Mouse (Mus musculus) cerebellum, adult 2 months (tissue): Measurements from ENCODE around the gene Tcaf3.

Source experiments
- CTCF ChIP-seq: fragments of 200-500 bp; IDR thresholded peaks from 2 replicates; pipeline ENCODE4 v1.5.1; 2011; ENCODE audit warnings: low read depth, mild to moderate bottlenecking, control low read depth, low read length, moderate library complexity, borderline replicate concordance; ENCODE audit not compliant: insufficient read depth
- POLR2A ChIP-seq: fragments of 200-500 bp; IDR thresholded peaks from 2 replicates; pipeline ENCODE4 v1.6.1; 2011; ENCODE audit warnings: low read length, control low read depth, borderline replicate concordance; ENCODE audit not compliant: insufficient read depth

DNA sequence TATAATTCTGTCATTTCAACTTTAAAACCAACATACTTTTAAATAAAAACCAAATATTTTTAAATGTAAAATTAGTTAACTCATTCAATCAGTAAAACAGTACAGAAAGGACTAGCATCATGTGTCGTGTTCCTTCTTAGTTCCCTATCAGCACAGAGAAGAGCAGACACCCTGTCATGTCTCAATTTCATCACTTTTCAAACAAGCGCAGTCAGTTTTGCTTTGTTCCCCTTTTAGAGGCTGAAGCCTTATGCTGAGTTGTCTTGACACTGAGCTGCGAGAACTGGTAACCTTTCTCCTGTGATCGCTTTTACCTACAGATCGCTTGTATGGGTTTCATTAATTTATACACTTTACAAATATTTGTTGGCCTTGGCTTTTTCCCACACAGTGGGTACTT lies 36.9 kb upstream of the Tcaf3 start:
- no peak for TF ChIP-seq CTCF
- TF ChIP-seq POLR2A: no peak
